Mouse (Mus musculus): Measurements from ENCODE around the gene Gbp7. TPM values are rescaled to one million over a fixed set of nuclear protein-coding genes. Genes with fewer than 3 reads are reported as not detected.

Gbp7 gene
- polyA plus RNA-seq, 1 experiment: 0.05 TPM

DNA sequence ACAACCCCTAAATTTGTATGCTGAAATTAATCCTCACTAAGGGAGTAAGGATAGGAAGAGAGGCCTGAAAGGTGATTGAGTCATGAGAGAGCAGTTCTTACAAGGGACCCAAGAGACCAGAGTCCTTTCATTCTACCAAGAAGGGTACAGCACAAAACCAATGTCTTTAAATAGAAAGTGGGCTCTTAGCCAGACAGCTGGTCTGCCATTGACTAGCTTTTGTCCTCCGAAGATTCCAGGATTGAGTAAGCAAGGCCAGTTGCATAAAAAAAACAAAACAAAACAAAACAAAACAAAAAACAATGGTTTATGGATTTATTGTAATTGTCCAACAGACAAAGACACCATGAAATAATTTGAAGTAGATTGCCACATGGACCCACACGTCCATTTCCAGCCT, 58.7 kb downstream of the Gbp7 start:
- Histone ChIP-seq H3K4me3 (no peak overlapping the region), H3K27me3 (ENCODE audit: control insufficient read depth, insufficient read depth, insufficient read length) (no peaks in the 10 kb centered on the region), H3K79me2 (ENCODE audit: control insufficient read depth, insufficient read depth) (no peaks in the 10 kb centered on the region), H3K4me2 (ENCODE audit: low read depth) (no peak overlapping the region), H3K36me3 (ENCODE audit: control insufficient read depth, insufficient read depth) (no peaks in the 10 kb centered on the region), H3ac (ENCODE audit: control insufficient read depth, insufficient read length) (no peak overlapping the region)
- no peak for TF ChIP-seq MAX (IDR thresholded peaks at IDR 0.05; ENCODE audit: low read depth)
- TF ChIP-seq POLR2A (IDR thresholded peaks at IDR 0.05; ENCODE audit: insufficient read length, low read depth): no peak
- no peak for TF ChIP-seq CEBPB (IDR thresholded peaks at IDR 0.05; ENCODE audit: insufficient read depth, poor library complexity, severe bottlenecking)
- no peak for TF ChIP-seq TCF3 (IDR thresholded peaks at IDR 0.05; ENCODE audit: insufficient read length, low read depth)
- TF ChIP-seq USF1 (IDR thresholded peaks at IDR 0.05; ENCODE audit: low read depth): no peak
- no peak for TF ChIP-seq E2F4 (IDR thresholded peaks at IDR 0.05; ENCODE audit: insufficient read depth)
- no peak for TF ChIP-seq SRF (IDR thresholded peaks at IDR 0.05; ENCODE audit: control insufficient read depth, insufficient read length, low read depth)
- TF ChIP-seq MYOD1 (IDR thresholded peaks at IDR 0.05; ENCODE audit: control insufficient read depth in 1 of 3, insufficient read length in 2 of 3, low read depth in 2 of 3): no peak
- no peak for TF ChIP-seq POLR2AphosphoS2 (IDR thresholded peaks at IDR 0.05; ENCODE audit: insufficient read length, low read depth)
- TF ChIP-seq MYOG (IDR thresholded peaks at IDR 0.05; ENCODE audit: control insufficient read depth in 1 of 3, insufficient read depth in 1 of 3, insufficient read length in 2 of 3, low read depth in 2 of 3): no peak
- TF ChIP-seq REST (IDR thresholded peaks at IDR 0.05; ENCODE audit: insufficient read depth, insufficient read length): no peak
- no peak for TF ChIP-seq TCF12 (IDR thresholded peaks at IDR 0.05; ENCODE audit: insufficient read depth, poor library complexity, severe bottlenecking)

DNA sequence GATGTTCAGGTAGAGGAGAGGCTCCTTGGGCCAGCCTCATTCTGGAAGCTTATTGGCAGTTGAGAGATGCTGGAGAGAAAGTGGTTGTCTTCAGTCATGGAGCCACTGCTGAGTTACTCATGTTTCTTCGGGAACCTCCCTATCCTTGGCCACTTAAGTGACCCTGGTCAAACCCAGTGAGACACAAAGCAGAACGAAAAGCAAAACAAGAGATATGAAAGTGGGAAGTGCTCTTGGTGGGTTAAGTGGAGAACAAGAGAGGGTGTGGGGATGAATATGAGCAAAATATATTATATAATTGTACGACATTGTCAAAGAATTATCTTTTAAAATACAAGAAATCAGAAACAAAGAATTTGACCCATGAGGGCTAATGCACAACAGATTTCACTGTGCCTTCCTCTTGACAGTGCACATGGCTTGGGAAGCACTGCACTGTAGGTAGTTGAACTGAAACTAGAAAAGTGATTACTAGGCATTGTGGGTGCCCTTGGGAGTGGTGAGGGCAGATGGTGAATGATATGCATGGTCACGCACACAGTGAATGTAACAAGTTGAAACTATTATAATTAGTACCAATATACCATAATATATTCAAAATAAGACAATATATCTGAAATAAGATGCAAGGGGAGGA, 60.4 kb downstream of the Gbp7 start:
- no peak overlapping the region for H3K4me3 ChIP-seq
- TF ChIP-seq MYOG (IDR thresholded peaks at IDR 0.05; ENCODE audit: control insufficient read depth in 1 of 3, insufficient read depth in 1 of 3, insufficient read length in 2 of 3, low read depth in 2 of 3) (no peak), TCF12 (IDR thresholded peaks at IDR 0.05; ENCODE audit: insufficient read depth, poor library complexity, severe bottlenecking) (no peak), E2F4 (IDR thresholded peaks at IDR 0.05; ENCODE audit: insufficient read depth) (no peak), POLR2AphosphoS2 (IDR thresholded peaks at IDR 0.05; ENCODE audit: insufficient read length, low read depth) (no peak), POLR2A (IDR thresholded peaks at IDR 0.05; ENCODE audit: insufficient read length, low read depth) (no peak)
- H3K4me2 ChIP-seq (ENCODE audit: low read depth): no peak overlapping the region
- H3K36me3 ChIP-seq (ENCODE audit: control insufficient read depth, insufficient read depth): no peaks in the 10 kb centered on the region
- no peaks in the 10 kb centered on the region for H3K27me3 ChIP-seq (ENCODE audit: control insufficient read depth, insufficient read depth, insufficient read length)
- H3ac ChIP-seq (ENCODE audit: control insufficient read depth, insufficient read length): no peak overlapping the region
- no peaks in the 10 kb centered on the region for H3K79me2 ChIP-seq (ENCODE audit: control insufficient read depth, insufficient read depth)

GRCm38 (mm10) chr3:142594547-142594946, 64.4 kb downstream of the Gbp7 start, which contains the start of gene Gbp2b:
TSS of gene Gbp2b (plus strand) at chr3:142594847.
- H3K4me3 ChIP-seq: no peak within 1 kb of the TSS
- no peak for TF ChIP-seq E2F4 (IDR thresholded peaks at IDR 0.05; ENCODE audit: insufficient read depth)
- TF ChIP-seq TCF12 (IDR thresholded peaks at IDR 0.05; ENCODE audit: insufficient read depth, poor library complexity, severe bottlenecking): no peak
- no peak for TF ChIP-seq MYOG (IDR thresholded peaks at IDR 0.05; ENCODE audit: control insufficient read depth in 1 of 3, insufficient read depth in 1 of 3, insufficient read length in 2 of 3, low read depth in 2 of 3)
- TF ChIP-seq USF1 (IDR thresholded peaks at IDR 0.05; ENCODE audit: low read depth): no peak
- no peak within 1 kb of the TSS for H3ac ChIP-seq (ENCODE audit: control insufficient read depth, insufficient read length)
- no peaks in the 10 kb centered on the region for H3K27me3 ChIP-seq (ENCODE audit: control insufficient read depth, insufficient read depth, insufficient read length)
- no peaks in the 10 kb centered on the region for H3K36me3 ChIP-seq (ENCODE audit: control insufficient read depth, insufficient read depth)
- H3K79me2 ChIP-seq (ENCODE audit: control insufficient read depth, insufficient read depth): no peaks in the 10 kb centered on the region
- H3K4me2 ChIP-seq (ENCODE audit: low read depth): no peak within 1 kb of the TSS

- Histone ChIP-seq H3K36me3 (ENCODE audit: control insufficient read depth, insufficient read depth) (no peaks in the 10 kb centered on the region), H3K4me2 (ENCODE audit: low read depth) (no peak overlapping the region), H3K79me2 (ENCODE audit: control insufficient read depth, insufficient read depth) (no peaks in the 10 kb centered on the region), H3K4me3 (no peak overlapping the region), H3ac (ENCODE audit: control insufficient read depth, insufficient read length) (no peak overlapping the region), H3K27me3 (ENCODE audit: control insufficient read depth, insufficient read depth, insufficient read length) (no peaks in the 10 kb centered on the region)
- TF ChIP-seq MYOD1 (IDR thresholded peaks at IDR 0.05; ENCODE audit: control insufficient read depth in 1 of 3, insufficient read length in 2 of 3, low read depth in 2 of 3) (no peak), MYOG (IDR thresholded peaks at IDR 0.05; ENCODE audit: control insufficient read depth in 1 of 3, insufficient read depth in 1 of 3, insufficient read length in 2 of 3, low read depth in 2 of 3) (no peak), MAX (IDR thresholded peaks at IDR 0.05; ENCODE audit: low read depth) (no peak), SRF (IDR thresholded peaks at IDR 0.05; ENCODE audit: control insufficient read depth, insufficient read length, low read depth) (no peak), USF1 (IDR thresholded peaks at IDR 0.05; ENCODE audit: low read depth) (no peak), TCF3 (IDR thresholded peaks at IDR 0.05; ENCODE audit: insufficient read length, low read depth) (no peak), CEBPB (IDR thresholded peaks at IDR 0.05; ENCODE audit: insufficient read depth, poor library complexity, severe bottlenecking) (no peak), REST (IDR thresholded peaks at IDR 0.05; ENCODE audit: insufficient read depth, insufficient read length) (no peak), TCF12 (IDR thresholded peaks at IDR 0.05; ENCODE audit: insufficient read depth, poor library complexity, severe bottlenecking) (no peak), E2F4 (IDR thresholded peaks at IDR 0.05; ENCODE audit: insufficient read depth) (no peak), POLR2AphosphoS2 (IDR thresholded peaks at IDR 0.05; ENCODE audit: insufficient read length, low read depth) (no peak), POLR2A (IDR thresholded peaks at IDR 0.05; ENCODE audit: insufficient read length, low read depth) (no peak)
Observed at GRCm38 (mm10) chr3:142597923-142598322, 67.8 kb downstream of the Gbp7 start.

Other genes with a start within 250 kb of the Gbp7 start
- gene Pdlim5, start 134.6 kb upstream of the Gbp7 start, polyA plus RNA-seq (2012; fragmentation: generic; extraction: Trizol): 63.4 TPM
- not detected for gene Gbp5, start 36.4 kb upstream of the Gbp7 start, polyA plus RNA-seq (2012; fragmentation: generic; extraction: Trizol)
- 0.11 TPM for gene Gbp3, start 29.7 kb downstream of the Gbp7 start, polyA plus RNA-seq (2012; fragmentation: generic; extraction: Trizol)
- 0.22 TPM for gene Gbp2b, start 64.5 kb downstream of the Gbp7 start, polyA plus RNA-seq (2012; fragmentation: generic; extraction: Trizol)
- gene Gbp2, start 90.3 kb downstream of the Gbp7 start, polyA plus RNA-seq (2012; fragmentation: generic; extraction: Trizol): 0.82 TPM
- 1.9 TPM for gene Kyat3, start 170.7 kb downstream of the Gbp7 start, polyA plus RNA-seq (2012; fragmentation: generic; extraction: Trizol)
- gene Gtf2b, start 234.7 kb downstream of the Gbp7 start, polyA plus RNA-seq (2012; fragmentation: generic; extraction: Trizol): 21.6 TPM